Mouse (Mus musculus): ENCODE results near the gene Amfr.

Gene Amfr

GRCm38 (mm10) chr8:93972211-93972610 lies 40.4 kb downstream of the Amfr start:
- DNase-seq (ENCODE audit: low read depth, low spot score): no peak
- no peaks in the 10 kb centered on the region for H3K27me3 ChIP-seq (ENCODE audit: control insufficient read depth, insufficient read depth, low read length, poor library complexity, severe bottlenecking)
- peaks cover 9% of the 10 kb centered on the region for H3K36me3 ChIP-seq (ENCODE audit: control insufficient read depth, insufficient read depth, low read length, poor library complexity, severe bottlenecking)

DNA sequence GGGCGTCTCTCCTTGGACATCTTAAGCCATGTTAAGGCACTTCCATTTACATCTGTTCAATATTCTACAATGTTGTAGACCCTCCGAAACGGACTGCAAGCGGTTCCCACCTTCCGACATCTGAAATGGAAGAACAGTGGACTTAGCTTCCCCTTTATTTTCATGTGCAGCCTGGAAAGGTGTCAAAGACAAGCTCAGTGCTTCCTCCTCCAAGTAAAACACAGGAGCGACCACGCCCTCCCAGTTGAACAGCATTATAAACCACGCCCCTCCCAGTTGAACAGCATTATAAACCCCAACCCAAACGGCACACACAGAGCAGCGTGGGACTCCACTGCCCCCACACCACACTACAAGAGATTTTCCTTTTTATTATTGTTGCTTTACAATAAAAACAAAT lies 41.2 kb downstream of the Amfr start:
- peaks cover 7% of the 10 kb centered on the region for H3K36me3 ChIP-seq (ENCODE audit: control insufficient read depth, insufficient read depth, low read length, poor library complexity, severe bottlenecking)

DNA sequence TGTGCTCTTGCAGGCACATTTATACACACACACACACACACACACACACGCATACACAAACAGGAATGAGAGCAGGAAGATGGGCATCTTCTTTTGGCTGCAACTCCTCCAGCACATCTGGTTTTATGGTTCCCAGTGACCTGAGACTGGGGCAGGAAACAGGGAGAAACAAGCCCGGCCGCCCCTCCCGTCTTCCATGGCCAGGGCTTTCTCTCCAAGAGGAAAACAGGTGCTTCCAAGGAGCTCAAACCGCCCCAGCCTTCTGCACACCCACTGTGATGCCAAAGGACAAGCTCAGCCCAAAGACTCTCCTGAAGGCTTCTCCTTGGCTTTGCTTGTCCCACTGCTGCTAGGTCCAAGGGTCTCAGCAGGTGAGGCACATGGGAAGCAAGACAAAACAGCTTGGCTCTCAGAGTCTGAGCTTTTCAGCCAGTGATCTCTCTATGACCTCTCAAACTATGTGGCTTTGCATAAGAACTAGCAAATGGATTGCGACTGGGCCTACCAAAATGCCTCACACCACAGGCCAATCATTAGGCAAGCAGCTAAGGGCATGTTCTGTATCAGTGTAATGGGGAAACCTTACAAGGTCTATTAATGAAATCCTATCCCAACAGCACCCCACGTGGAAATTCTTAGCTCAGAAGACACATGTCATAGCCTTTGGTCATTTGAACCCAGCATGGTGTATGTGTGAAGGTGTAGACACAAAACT lies 42.9 kb downstream of the Amfr start:
- no peak for DNase-seq (ENCODE audit: low read depth, low spot score)
- H3K27me3 ChIP-seq (ENCODE audit: control insufficient read depth, insufficient read depth, low read length, poor library complexity, severe bottlenecking): no peaks in the 10 kb centered on the region
- peaks cover 4% of the 10 kb centered on the region for H3K36me3 ChIP-seq (ENCODE audit: control insufficient read depth, insufficient read depth, low read length, poor library complexity, severe bottlenecking)

More for the DNA sequence above, 41.2 kb downstream of the Amfr start:
- no peaks in the 10 kb centered on the region for H3K27me3 ChIP-seq (ENCODE audit: control insufficient read depth, insufficient read depth, low read length, poor library complexity, severe bottlenecking)
- no peak for DNase-seq (ENCODE audit: low read depth, low spot score)

- H3K36me3 ChIP-seq (ENCODE audit: control insufficient read depth, insufficient read depth, low read length, poor library complexity, severe bottlenecking): peaks cover 4% of the 10 kb centered on the region
Measured at GRCm38 (mm10) chr8:93968293-93968692, 44.3 kb downstream of the Amfr start.

GRCm38 (mm10) chr8:93960909-93961308 lies 51.7 kb downstream of the Amfr start:
- H3K27me3 ChIP-seq (ENCODE audit: control insufficient read depth, insufficient read depth, low read length, poor library complexity, severe bottlenecking): no peaks in the 10 kb centered on the region
- no peak for DNase-seq (ENCODE audit: low read depth, low spot score)
- no peaks in the 10 kb centered on the region for H3K36me3 ChIP-seq (ENCODE audit: control insufficient read depth, insufficient read depth, low read length, poor library complexity, severe bottlenecking)

More at GRCm38 (mm10) chr8:93968293-93968692, 44.3 kb downstream of the Amfr start:
- H3K27me3 ChIP-seq (ENCODE audit: control insufficient read depth, insufficient read depth, low read length, poor library complexity, severe bottlenecking): no peaks in the 10 kb centered on the region
- no peak for DNase-seq (ENCODE audit: low read depth, low spot score)

- no peak for DNase-seq (ENCODE audit: low read depth, low spot score)
- H3K36me3 ChIP-seq (ENCODE audit: control insufficient read depth, insufficient read depth, low read length, poor library complexity, severe bottlenecking): no peaks in the 10 kb centered on the region
- no peaks in the 10 kb centered on the region for H3K27me3 ChIP-seq (ENCODE audit: control insufficient read depth, insufficient read depth, low read length, poor library complexity, severe bottlenecking)
Measured at GRCm38 (mm10) chr8:93958402-93958801, 54.2 kb downstream of the Amfr start.

GRCm38 (mm10) chr8:93952511-93952910 lies 60.1 kb downstream of the Amfr start:
- H3K36me3 ChIP-seq (ENCODE audit: control insufficient read depth, insufficient read depth, low read length, poor library complexity, severe bottlenecking): no peaks in the 10 kb centered on the region
- no peak for DNase-seq (ENCODE audit: low read depth, low spot score)
- H3K27me3 ChIP-seq (ENCODE audit: control insufficient read depth, insufficient read depth, low read length, poor library complexity, severe bottlenecking): no peaks in the 10 kb centered on the region

DNA sequence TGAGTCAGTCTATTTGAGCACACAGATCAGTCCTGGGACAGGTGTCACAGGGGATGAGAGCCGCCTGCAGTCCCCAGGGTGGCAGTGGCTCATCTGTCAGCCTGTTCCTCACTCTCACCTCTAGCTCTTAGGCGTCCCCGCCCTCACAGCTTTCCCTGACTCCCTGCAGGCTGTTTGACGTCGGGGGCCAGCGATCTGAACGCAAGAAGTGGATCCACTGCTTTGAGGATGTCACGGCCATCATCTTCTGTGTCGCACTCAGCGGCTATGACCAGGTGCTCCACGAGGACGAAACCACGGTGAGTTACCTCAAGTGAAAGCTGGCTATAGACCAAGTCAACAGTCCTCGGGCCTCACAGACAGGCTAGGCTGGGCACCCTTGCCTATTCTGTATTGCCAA lies 62.5 kb downstream of the Amfr start:
- no peaks in the 10 kb centered on the region; the same call in 1 of the 2 replicates for H3K27me3 ChIP-seq (ENCODE audit: control insufficient read depth, insufficient read depth, low read length, poor library complexity, severe bottlenecking)
- DNase-seq (ENCODE audit: low read depth, low spot score): no peak
- H3K36me3 ChIP-seq (ENCODE audit: control insufficient read depth, insufficient read depth, low read length, poor library complexity, severe bottlenecking): no peaks in the 10 kb centered on the region

DNA sequence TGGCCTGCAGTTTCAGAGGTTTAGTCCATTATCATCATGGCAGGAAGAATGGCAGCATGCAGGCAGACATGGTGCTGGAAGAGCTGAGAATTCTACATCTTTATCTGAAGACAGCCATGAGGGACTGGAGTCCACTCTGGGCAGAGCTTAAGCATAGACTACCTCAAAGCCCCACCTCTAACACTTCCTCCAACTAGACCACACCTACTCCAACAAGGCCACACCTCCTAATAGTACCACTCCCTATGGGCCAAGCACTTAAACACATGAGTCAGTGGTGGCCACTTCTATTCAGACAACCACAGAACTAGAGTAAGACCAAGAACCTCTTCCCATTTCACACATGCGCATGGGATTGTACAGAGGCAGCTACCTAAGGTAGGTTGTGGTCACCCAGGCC lies 66.2 kb downstream of the Amfr start:
- Histone ChIP-seq H3K36me3 (ENCODE audit: control insufficient read depth, insufficient read depth, low read length, poor library complexity, severe bottlenecking) (no peaks in the 10 kb centered on the region), H3K27me3 (ENCODE audit: control insufficient read depth, insufficient read depth, low read length, poor library complexity, severe bottlenecking) (no peaks in the 10 kb centered on the region; the same call in 1 of the 2 replicates)
- no peak for DNase-seq (ENCODE audit: low read depth, low spot score)

- Histone ChIP-seq H3K36me3 (ENCODE audit: control insufficient read depth, insufficient read depth, low read length, poor library complexity, severe bottlenecking) (no peaks in the 10 kb centered on the region), H3K27me3 (ENCODE audit: control insufficient read depth, insufficient read depth, low read length, poor library complexity, severe bottlenecking) (no peaks in the 10 kb centered on the region; the same call in 1 of the 2 replicates)
- DNase-seq (ENCODE audit: low read depth, low spot score): no peak
Measured at GRCm38 (mm10) chr8:93945781-93946180, 66.9 kb downstream of the Amfr start.

DNA sequence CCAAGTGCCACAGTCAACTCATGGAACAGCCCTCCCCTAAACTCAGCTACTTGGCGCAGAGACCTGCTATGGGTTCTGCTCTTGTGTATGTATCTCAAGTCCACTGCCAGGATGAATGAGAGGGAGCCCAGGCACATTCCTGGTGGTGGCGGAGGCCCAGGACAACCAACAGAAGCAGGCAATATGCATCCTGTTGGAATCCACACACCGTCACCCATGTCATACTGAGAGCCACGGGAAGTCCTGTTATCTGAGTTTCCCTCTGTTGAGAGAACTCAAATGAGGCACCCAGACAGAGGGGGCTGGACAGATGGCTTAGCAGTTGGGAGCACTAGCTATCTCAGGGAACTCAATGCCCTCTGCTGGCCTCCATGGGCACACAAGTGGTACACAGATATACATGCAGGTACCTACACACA lies 71.0 kb downstream of the Amfr start:
- DNase-seq (ENCODE audit: low read depth, low spot score): no peak
- peaks cover 2% of the 10 kb centered on the region for H3K27me3 ChIP-seq (ENCODE audit: control insufficient read depth, insufficient read depth, low read length, poor library complexity, severe bottlenecking)
- H3K36me3 ChIP-seq (ENCODE audit: control insufficient read depth, insufficient read depth, low read length, poor library complexity, severe bottlenecking): no peaks in the 10 kb centered on the region

DNA sequence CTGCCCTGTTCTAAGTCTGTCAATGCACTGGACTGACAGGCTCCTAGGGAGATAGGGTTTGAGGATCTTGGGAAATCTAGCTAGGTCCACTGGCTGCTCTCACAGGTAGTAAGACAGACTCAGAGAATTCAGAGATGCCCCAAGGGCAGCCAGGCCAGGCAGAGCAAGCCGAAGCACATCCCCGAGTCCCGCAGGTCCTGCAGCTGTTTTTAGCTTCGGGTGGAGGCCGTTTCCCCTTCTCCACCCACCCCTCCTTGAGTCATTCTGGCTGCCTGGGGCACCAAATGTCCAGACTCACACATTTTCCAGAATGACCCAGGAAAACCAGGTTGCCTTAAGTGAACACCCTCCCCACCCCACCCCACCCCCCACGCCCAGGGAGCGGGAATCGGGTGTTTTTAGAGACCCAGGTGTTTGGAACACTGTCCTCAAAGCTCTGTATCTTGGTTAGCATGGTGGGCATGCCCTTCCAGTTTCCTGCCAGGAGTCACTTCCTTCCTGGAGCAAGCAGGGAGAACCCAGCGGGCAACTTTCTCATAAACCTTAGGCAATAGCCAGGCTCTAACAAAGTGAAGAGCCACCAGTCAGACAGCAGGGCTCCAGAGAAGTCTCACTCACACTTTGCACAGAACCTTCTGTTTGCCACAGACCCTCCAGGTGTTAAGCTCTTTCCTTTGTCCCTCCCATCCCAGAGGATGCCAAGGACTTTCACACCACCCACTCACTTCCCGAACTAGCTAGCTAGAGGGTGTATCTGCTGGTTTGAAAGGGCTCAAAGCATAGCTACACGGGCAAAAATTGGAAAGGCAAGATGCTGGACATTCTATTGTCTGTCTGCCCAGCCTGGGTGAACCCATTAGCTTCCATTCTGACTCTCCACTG lies 71.9 kb downstream of the Amfr start:
- DNase-seq (ENCODE audit: low read depth, low spot score): no peak
- Histone ChIP-seq H3K36me3 (ENCODE audit: control insufficient read depth, insufficient read depth, low read length, poor library complexity, severe bottlenecking) (no peaks in the 10 kb centered on the region), H3K27me3 (ENCODE audit: control insufficient read depth, insufficient read depth, low read length, poor library complexity, severe bottlenecking) (peaks cover 2% of the 10 kb centered on the region; the same call in 1 of the 2 replicates)

- Histone ChIP-seq H3K27me3 (ENCODE audit: control insufficient read depth, insufficient read depth, low read length, poor library complexity, severe bottlenecking) (peaks cover 2% of the 10 kb centered on the region; the same call in 1 of the 2 replicates), H3K36me3 (ENCODE audit: control insufficient read depth, insufficient read depth, low read length, poor library complexity, severe bottlenecking) (no peaks in the 10 kb centered on the region)
- no peak for DNase-seq (ENCODE audit: low read depth, low spot score)
Measured at GRCm38 (mm10) chr8:93938193-93938592, 74.4 kb downstream of the Amfr start.

DNA sequence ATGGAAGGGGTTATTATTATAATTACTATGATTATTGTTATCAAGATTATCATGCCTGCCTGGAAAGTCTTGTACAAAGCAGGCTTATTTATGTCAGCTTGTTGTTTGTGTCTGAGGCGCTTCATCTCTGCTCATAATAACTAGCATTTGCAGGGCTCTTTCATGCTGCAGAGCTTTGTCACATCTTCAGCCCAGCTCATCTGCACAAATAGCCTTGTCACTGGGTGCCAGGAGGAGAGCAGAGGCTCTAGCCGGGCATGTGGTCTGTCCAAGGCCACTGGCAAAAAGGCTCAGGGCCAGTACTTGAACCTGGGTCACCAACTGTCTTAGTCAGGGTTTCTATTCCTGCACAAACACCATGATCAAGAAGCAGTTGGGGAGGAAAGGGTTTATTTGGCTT lies 79.4 kb downstream of the Amfr start:
- no peaks in the 10 kb centered on the region for H3K36me3 ChIP-seq (ENCODE audit: control insufficient read depth, insufficient read depth, low read length, poor library complexity, severe bottlenecking)
- no peaks in the 10 kb centered on the region for H3K27me3 ChIP-seq (ENCODE audit: control insufficient read depth, insufficient read depth, low read length, poor library complexity, severe bottlenecking)
- DNase-seq (ENCODE audit: low read depth, low spot score): no peak

GRCm38 (mm10) chr8:93932873-93933272 lies 79.8 kb downstream of the Amfr start:
- no peaks in the 10 kb centered on the region for H3K36me3 ChIP-seq (ENCODE audit: control insufficient read depth, insufficient read depth, low read length, poor library complexity, severe bottlenecking)
- DNase-seq (ENCODE audit: low read depth, low spot score): peak; percentile 73
- H3K27me3 ChIP-seq (ENCODE audit: control insufficient read depth, insufficient read depth, low read length, poor library complexity, severe bottlenecking): no peaks in the 10 kb centered on the region
